11 mouse cellular contexts compared by ENCODE assay signal in genomic region chr10:80035148-80035547, GRCm38 (mm10). TPM values are rescaled to one million over a fixed set of nuclear protein-coding genes. Genes with fewer than 3 reads are reported as not detected.
DNase-seq lines count a peak whose midpoint lies in the region; ATAC-seq lines count a peak whose summit lies in the region.
"Had no signal": no experiment of that assay in that cellular context is flagged by ENCODE, and none has a peak within 500 bp of the region (broad histone marks: within the 10 kb centered on the region; RNA-seq: fewer than 3 reads in every experiment).

No protein-coding gene starts in this region.

- H3K27ac ChIP-seq in heart, embryonic 14.5 days (replicated peaks in 1 of 2; ENCODE audit: control insufficient read depth in 1 of 2, insufficient read depth in 1 of 2, low read depth in 2 of 2, low read length in 2 of 2): peak overlapping the region; percentile 4 to 57; a peak in 2 of 4 replicates
- H3K27ac ChIP-seq in neural tube, embryonic 15.5 days (replicated peaks): no peak overlapping the region

- 66% methylated on average over 8 of the region's 8 CpGs for WGBS in heart, embryonic 14.5 days
- WGBS in neural tube, embryonic 15.5 days: 73% methylated on average over 8 of the region's 8 CpGs

- DNase-seq in heart, adult 8-10 months (ENCODE audit: low spot score): peak; percentile 57
- DNase-seq in heart, postnatal 14 days: no peak
- no peak for DNase-seq in frontal cortex, postnatal 10 days (ENCODE audit: low spot score in 2 of 2)
- DNase-seq in testis, postnatal 10 days (ENCODE audit: low spot score): no peak
- DNase-seq: embryo, embryonic 11 days; forebrain, postnatal 0 days; retina, postnatal 1 day had no signal

- H3K36me3 ChIP-seq in megakaryocyte, embryonic 14.5 days (replicated peaks; ENCODE audit: low read length): peaks cover 86% of the 10 kb centered on the region
- peaks cover 36% of the 10 kb centered on the region for H3K36me3 ChIP-seq in heart, embryonic 14.5 days (ENCODE audit: control insufficient read depth, insufficient read depth, low read length)
- H3K36me3 ChIP-seq in neural tube, embryonic 15.5 days: peaks cover 34% of the 10 kb centered on the region

- no peak overlapping the region for H3K9ac ChIP-seq in heart, embryonic 14.5 days (ENCODE audit: low read length)
- H3K9ac ChIP-seq in neural tube, embryonic 15.5 days (replicated peaks): 0 out of 2 replicates have a peak overlapping the region, but pooled peaks have one; percentile 10
- H3K9ac ChIP-seq: forebrain, postnatal 0 days had no signal

- no peaks in the 10 kb centered on the region for H3K9me3 ChIP-seq in megakaryocyte, embryonic 14.5 days
- H3K9me3 ChIP-seq in heart, embryonic 14.5 days (ENCODE audit: control insufficient read depth, low read length): no peaks in the 10 kb centered on the region
- no peaks in the 10 kb centered on the region for H3K9me3 ChIP-seq in neural tube, embryonic 15.5 days (replicated peaks)

- H3K27me3 ChIP-seq in megakaryocyte, embryonic 14.5 days (replicated peaks): no peaks in the 10 kb centered on the region
- H3K27me3 ChIP-seq in heart, embryonic 14.5 days (ENCODE audit: control insufficient read depth, insufficient read depth, low read length): no peaks in the 10 kb centered on the region
- H3K27me3 ChIP-seq in neural tube, embryonic 15.5 days (replicated peaks): no peaks in the 10 kb centered on the region

- ATAC-seq in megakaryocyte, adult 5-6 weeks (ENCODE audit: poor library complexity, severe bottlenecking): no peak
- ATAC-seq in heart, embryonic 14.5 days (ENCODE audit: insufficient number of reproducible peaks, insufficient read depth, low FRiP score, low read depth): no peak
- no peak for ATAC-seq in neural tube, embryonic 15.5 days (ENCODE audit: low FRiP score)
- ATAC-seq: forebrain, postnatal 0 days had no signal

- no peak overlapping the region for H3K4me2 ChIP-seq in heart, embryonic 14.5 days (ENCODE audit: low read length)
- H3K4me2 ChIP-seq in neural tube, embryonic 15.5 days: no peak overlapping the region

- H3K4me3 ChIP-seq in megakaryocyte, embryonic 14.5 days (replicated peaks): peak overlapping the region; percentile 75
- no peak overlapping the region for H3K4me3 ChIP-seq in heart, embryonic 14.5 days (ENCODE audit: control insufficient read depth in 1 of 2, insufficient read depth in 1 of 2, low read depth in 1 of 2, low read length in 2 of 2)
- H3K4me3 ChIP-seq in neural tube, embryonic 15.5 days (replicated peaks): no peak overlapping the region

- intact Hi-C loops in heart, postnatal 14 days (cut with DNase I): loop anchor here (2.0 kb wide), 1 partner anchor 46 kb away; the partner anchor contains the start of gene Cnn2

- H3K4me1 ChIP-seq in megakaryocyte, embryonic 14.5 days: peaks cover 91% of the 10 kb centered on the region
- H3K4me1 ChIP-seq in heart, embryonic 14.5 days (ENCODE audit: control insufficient read depth in 2 of 2, insufficient read depth in 2 of 2, low read length in 2 of 2): peaks cover 21 to 32% of the 10 kb centered on the region in 2 experiments
- peaks cover 28% of the 10 kb centered on the region for H3K4me1 ChIP-seq in neural tube, embryonic 15.5 days

RNA-seq across cellular contexts. Expression of gene Polr2e, which starts 4.4 kb away (rescaled TPM):
- total RNA-seq in heart, adult 8-10 months (2022): 100 to 1,000 TPM in 2 of 4 experiments, 10 to 100 TPM in 2; 91.7 to 106 (median 100) TPM
- total RNA-seq in heart, postnatal 14 days (2021): 10 to 100 TPM; 68.6 to 73.5 TPM
- polyA plus RNA-seq in megakaryocyte, embryonic 14.5 days (2012; ENCODE audit: insufficient read depth, low replicate concordance): 147 and 260 TPM in 2 replicates
- 70.2 and 70.7 TPM in 2 replicates for total RNA-seq in megakaryocyte, adult 5-6 weeks (2015)
- total RNA-seq in megakaryocyte, adult 5-6 weeks (2017): 58.4 and 69.2 TPM in 2 replicates
- 146 and 162 TPM in 2 replicates for polyA plus RNA-seq in heart, embryonic 14.5 days (2014; fragmentation: Nextera tagmentation; extraction: Ambion mirVana)
- polyA plus RNA-seq in neural tube, embryonic 15.5 days (2015; fragmentation: Nextera tagmentation; extraction: Ambion mirVana): 134 and 148 TPM in 2 replicates

RNA-seq across cellular contexts. Expression of gene Gpx4, which starts 11.8 kb away (rescaled TPM):
- total RNA-seq in heart, adult 8-10 months (2022): 1,000 to 10,000 TPM; 1,048 to 1,125 (median 1,067) TPM
- total RNA-seq in heart, postnatal 14 days (2021): 100 to 1,000 TPM; 636 to 681 TPM
- 3,942 and 9,172 TPM in 2 replicates for polyA plus RNA-seq in megakaryocyte, embryonic 14.5 days (2012; ENCODE audit: insufficient read depth, low replicate concordance)
- 259 and 303 TPM in 2 replicates for total RNA-seq in megakaryocyte, adult 5-6 weeks (2015)
- 375 and 378 TPM in 2 replicates for total RNA-seq in megakaryocyte, adult 5-6 weeks (2017)
- polyA plus RNA-seq in heart, embryonic 14.5 days (2014; fragmentation: Nextera tagmentation; extraction: Ambion mirVana): 715 and 757 TPM in 2 replicates
- 559 and 600 TPM in 2 replicates for polyA plus RNA-seq in neural tube, embryonic 15.5 days (2015; fragmentation: Nextera tagmentation; extraction: Ambion mirVana)

RNA-seq across cellular contexts. Expression of gene Arhgap45, which starts 18.7 kb away (rescaled TPM):
- 1 to 10 TPM; 2.9 to 5.1 (median 3.4) TPM for total RNA-seq in heart, adult 8-10 months (2022)
- 10 to 100 TPM in 1 of 2 experiments, 1 to 10 TPM in 1; 4.9 to 11.3 TPM for total RNA-seq in heart, postnatal 14 days (2021)
- polyA plus RNA-seq in megakaryocyte, embryonic 14.5 days (2012; ENCODE audit: insufficient read depth, low replicate concordance): 375 and 477 TPM in 2 replicates
- 135 and 140 TPM in 2 replicates for total RNA-seq in megakaryocyte, adult 5-6 weeks (2015)
- 235 and 237 TPM in 2 replicates for total RNA-seq in megakaryocyte, adult 5-6 weeks (2017)
- 3.0 and 3.4 TPM in 2 replicates for polyA plus RNA-seq in heart, embryonic 14.5 days (2014; fragmentation: Nextera tagmentation; extraction: Ambion mirVana)
- 2.0 and 13.7 TPM in 2 replicates for polyA plus RNA-seq in neural tube, embryonic 15.5 days (2015; fragmentation: Nextera tagmentation; extraction: Ambion mirVana)

RNA-seq across cellular contexts. Expression of gene Abca7, which starts 38.9 kb away (rescaled TPM):
- total RNA-seq in heart, adult 8-10 months (2022): 1 to 10 TPM; 7.5 to 8.5 (median 8.0) TPM
- 1 to 10 TPM; 7.0 to 8.5 TPM for total RNA-seq in heart, postnatal 14 days (2021)
- 47.4 and 62.2 TPM in 2 replicates for polyA plus RNA-seq in megakaryocyte, embryonic 14.5 days (2012; ENCODE audit: insufficient read depth, low replicate concordance)
- total RNA-seq in megakaryocyte, adult 5-6 weeks (2015): 32.6 and 34.7 TPM in 2 replicates
- 33.6 and 37.4 TPM in 2 replicates for total RNA-seq in megakaryocyte, adult 5-6 weeks (2017)
- polyA plus RNA-seq in heart, embryonic 14.5 days (2014; fragmentation: Nextera tagmentation; extraction: Ambion mirVana): 1.6 and 1.7 TPM in 2 replicates
- 5.2 and 5.6 TPM in 2 replicates for polyA plus RNA-seq in neural tube, embryonic 15.5 days (2015; fragmentation: Nextera tagmentation; extraction: Ambion mirVana)

RNA-seq across cellular contexts. Expression of gene Cnn2, which starts 46.8 kb away (rescaled TPM):
- 10 to 100 TPM; 27.1 to 35.7 (median 33.3) TPM for total RNA-seq in heart, adult 8-10 months (2022)
- total RNA-seq in heart, postnatal 14 days (2021): 10 to 100 TPM; 36.2 to 45.9 TPM
- 1,011 and 1,303 TPM in 2 replicates for polyA plus RNA-seq in megakaryocyte, embryonic 14.5 days (2012; ENCODE audit: insufficient read depth, low replicate concordance)
- total RNA-seq in megakaryocyte, adult 5-6 weeks (2015): 174 and 175 TPM in 2 replicates
- total RNA-seq in megakaryocyte, adult 5-6 weeks (2017): 286 and 299 TPM in 2 replicates
- polyA plus RNA-seq in heart, embryonic 14.5 days (2014; fragmentation: Nextera tagmentation; extraction: Ambion mirVana): 265 and 275 TPM in 2 replicates
- polyA plus RNA-seq in neural tube, embryonic 15.5 days (2015; fragmentation: Nextera tagmentation; extraction: Ambion mirVana): 31.6 and 76.4 TPM in 2 replicates

Comparison
In these comparisons a context has a peak if more than half of its experiments do, and no peak if none do; other contexts are left out.
1. RNA of gene Arhgap45, which starts 18.7 kb away (total RNA-seq): 135 to 237 TPM in megakaryocyte, adult 5-6 weeks; 4.9 to 11.3 TPM in heart, postnatal 14 days and 2.9 to 5.1 TPM in heart, adult 8-10 months; every median in the first group is over 10 times any median in the second.